Mouse (Mus musculus) MEL (cell line): ENCODE data around the gene Engase. TPM values are rescaled to one million over a fixed set of nuclear protein-coding genes. Genes with fewer than 3 reads are reported as not detected.

Source experiments
- DNase-seq: peaks from one replicate; pipeline ENCODE4 v3.0.0; 2011; ENCODE audit warnings: low read depth, low spot score
- H3K27ac ChIP-seq: 2 replicates; pipeline ENCODE4 v1.5.1; 2012; ENCODE audit warnings: low read depth, mild to moderate bottlenecking, control low read depth, low read length, moderate library complexity; ENCODE audit not compliant: control insufficient read depth
- H3K27me3 ChIP-seq, 2 experiments: fragments of 150-350 bp in 1 of 2; sonication (generic) in 1 of 2; 2 replicates each; pipeline ENCODE4 v1.6.1; 2012; ENCODE audit warnings: low read length in 2 of 2, mild to moderate bottlenecking in 2 of 2, improper control_type of control experiment in 1 of 2, moderate library complexity in 1 of 2; ENCODE audit not compliant: insufficient read depth in 2 of 2, control insufficient read depth in 1 of 2
- H3K36me3 ChIP-seq, 2 experiments: 2 replicates each; pipeline ENCODE4 v1.6.1; 2012 to 2014; ENCODE audit warnings: low read length in 2 of 2, improper control_type of control experiment in 1 of 2, inconsistent platforms in 1 of 2, mild to moderate bottlenecking in 1 of 2; ENCODE audit not compliant: insufficient read depth in 2 of 2, control insufficient read depth in 1 of 2
- H3K4me1 ChIP-seq, 2 experiments: fragments of 150-350 bp in 1 of 2; sonication (generic) in 1 of 2; 2 replicates each; pipeline ENCODE4 v1.6.1; 2012; ENCODE audit warnings: low read length in 2 of 2, improper control_type of control experiment in 1 of 2, mild to moderate bottlenecking in 1 of 2; ENCODE audit not compliant: insufficient read depth in 2 of 2, control insufficient read depth in 1 of 2
- H3K4me3 ChIP-seq, 2 experiments: fragments of 150-350 bp in 1 of 2; sonication (generic) in 1 of 2; 2 replicates each; pipeline ENCODE4 v1.5.1; 2012; ENCODE audit warnings: low read depth in 2 of 2, low read length in 2 of 2, mild to moderate bottlenecking in 2 of 2, moderate library complexity in 2 of 2, control low read depth in 1 of 2, improper control_type of control experiment in 1 of 2; ENCODE audit not compliant: control insufficient read depth in 1 of 2, insufficient read depth in 1 of 2
- H3K79me2 ChIP-seq: 2 replicates; pipeline ENCODE4 v1.6.1; 2012; ENCODE audit warnings: mild to moderate bottlenecking, low read length, moderate library complexity; ENCODE audit not compliant: control insufficient read depth, poor library complexity, insufficient read depth
- H3K9ac ChIP-seq: 2 replicates; pipeline ENCODE4 v1.6.1; 2012; ENCODE audit warnings: low read depth, mild to moderate bottlenecking, control low read depth, low read length, moderate library complexity; ENCODE audit not compliant: control insufficient read depth, poor library complexity, severe bottlenecking
- H3K9me3 ChIP-seq: fragments of 150-350 bp; sonication (generic); replicated peaks from 2 replicates; pipeline ENCODE4 v1.6.1; 2012; ENCODE audit warnings: mild to moderate bottlenecking, low read length, improper control_type of control experiment, moderate library complexity; ENCODE audit not compliant: insufficient read depth
- CHD2 ChIP-seq: IDR thresholded peaks from 2 replicates; pipeline ENCODE4 v1.6.1; 2011; ENCODE audit warnings: low read length, improper control_type of control experiment
- CTCF ChIP-seq, 3 experiments: IDR thresholded peaks in 2 of 3; conservative IDR thresholded peaks in 1 of 3; 2 replicates each; pipeline ENCODE4 v1.5.1; 2011 to 2012; ENCODE audit warnings: low read length in 3 of 3, low read depth in 2 of 3, mild to moderate bottlenecking in 2 of 3, improper control_type of control experiment in 1 of 3, inconsistent platforms in 1 of 3, mixed read lengths in 1 of 3, moderate library complexity in 1 of 3; ENCODE audit not compliant: control insufficient read depth in 1 of 3, insufficient read depth in 1 of 3, poor library complexity in 1 of 3, severe bottlenecking in 1 of 3
- EP300 ChIP-seq, 2 experiments: IDR thresholded peaks; 2 replicates each; pipeline ENCODE4 v1.6.1; 2011; ENCODE audit warnings: improper control_type of control experiment in 2 of 2, low read length in 2 of 2, low read depth in 1 of 2, mild to moderate bottlenecking in 1 of 2
- GABPA ChIP-seq: IDR thresholded peaks from 2 replicates; pipeline ENCODE4 v1.6.1; 2012; ENCODE audit warnings: low read depth, mild to moderate bottlenecking, inconsistent platforms, low read length, improper control_type of control experiment, moderate library complexity
- GATA1 ChIP-seq: IDR thresholded peaks from 2 replicates; pipeline ENCODE4 v1.6.1; 2011; ENCODE audit warnings: low read depth, low read length, improper control_type of control experiment
- HCFC1 ChIP-seq: IDR thresholded peaks from 2 replicates; pipeline ENCODE4 v1.6.1; 2012; ENCODE audit warnings: low read depth, mild to moderate bottlenecking, inconsistent platforms, low read length, improper control_type of control experiment, moderate library complexity
- KAT2A ChIP-seq: conservative IDR thresholded peaks from 2 replicates; pipeline ENCODE4 v1.6.1; 2012; ENCODE audit warnings: low read depth, low read length, improper control_type of control experiment, inconsistent platforms
- MAFK ChIP-seq: IDR thresholded peaks from 2 replicates; pipeline ENCODE4 v1.6.1; 2011; ENCODE audit warnings: low read depth, mild to moderate bottlenecking, low read length, improper control_type of control experiment, borderline replicate concordance
- MAX ChIP-seq: IDR thresholded peaks from 2 replicates; pipeline ENCODE4 v1.6.1; 2011; ENCODE audit warnings: low read length, improper control_type of control experiment
- MAZ ChIP-seq: IDR thresholded peaks from 2 replicates; pipeline ENCODE4 v1.6.1; 2012; ENCODE audit warnings: low read depth, mild to moderate bottlenecking, inconsistent platforms, low read length, improper control_type of control experiment
- MXI1 ChIP-seq: IDR thresholded peaks from 2 replicates; pipeline ENCODE4 v1.6.1; 2011; ENCODE audit warnings: mild to moderate bottlenecking, low read depth, low read length, improper control_type of control experiment
- MYB ChIP-seq: IDR thresholded peaks from 2 replicates; pipeline ENCODE4 v1.6.1; 2011; ENCODE audit warnings: mild to moderate bottlenecking, low read depth, low read length, improper control_type of control experiment
- NRF1 ChIP-seq: IDR thresholded peaks from 2 replicates; pipeline ENCODE4 v1.6.1; 2014; ENCODE audit warnings: low read depth, mild to moderate bottlenecking, inconsistent platforms, low read length, improper control_type of control experiment, moderate library complexity; ENCODE audit not compliant: poor library complexity, insufficient read depth, severe bottlenecking
- POLR2AphosphoS5 ChIP-seq: IDR thresholded peaks from 2 replicates; pipeline ENCODE4 v1.6.1; 2012; ENCODE audit warnings: low read depth, borderline replicate concordance, mild to moderate bottlenecking, inconsistent platforms, low read length, moderate library complexity, mixed read lengths
- RAD21 ChIP-seq: IDR thresholded peaks from 2 replicates; pipeline ENCODE4 v1.6.1; 2011; ENCODE audit warnings: mild to moderate bottlenecking, low read depth, low read length, improper control_type of control experiment
- SIN3A ChIP-seq: IDR thresholded peaks from 2 replicates; pipeline ENCODE4 v1.6.1; 2012; ENCODE audit warnings: low read length, improper control_type of control experiment, inconsistent platforms
- SMC3 ChIP-seq: IDR thresholded peaks from 2 replicates; pipeline ENCODE4 v1.6.1; 2011; ENCODE audit warnings: low read depth, low read length, improper control_type of control experiment
- TCF12 ChIP-seq: IDR thresholded peaks from 2 replicates; pipeline ENCODE4 v1.6.1; 2014; ENCODE audit warnings: low read depth, mild to moderate bottlenecking, inconsistent platforms, low read length, improper control_type of control experiment, moderate library complexity
- USF2 ChIP-seq, 2 experiments: IDR thresholded peaks; 2 replicates each; pipeline ENCODE4 v1.6.1; 2011 to 2012; ENCODE audit warnings: improper control_type of control experiment in 2 of 2, low read length in 2 of 2, borderline replicate concordance in 1 of 2, inconsistent platforms in 1 of 2, low read depth in 1 of 2, mild to moderate bottlenecking in 1 of 2; ENCODE audit not compliant: insufficient read depth in 1 of 2
- ZC3H11A ChIP-seq: IDR thresholded peaks from 2 replicates; pipeline ENCODE4 v1.6.1; 2012; ENCODE audit warnings: low read depth, mild to moderate bottlenecking, inconsistent platforms, low read length, improper control_type of control experiment
- ZMIZ1 ChIP-seq: IDR thresholded peaks from 2 replicates; pipeline ENCODE4 v1.6.1; 2012; ENCODE audit warnings: low read depth, mild to moderate bottlenecking, inconsistent platforms, low read length, improper control_type of control experiment, moderate library complexity
- ZNF384 ChIP-seq: IDR thresholded peaks from 2 replicates; pipeline ENCODE4 v1.6.1; 2012; ENCODE audit warnings: low read depth, mild to moderate bottlenecking, inconsistent platforms, low read length, improper control_type of control experiment
- polyA plus RNA-seq, 2 experiments: library from polyadenylated mRNA; stranded (reverse) in 1 of 2; unstranded in 1 of 2; fragments of >175 nt in 1 of 2; fragments of >200 nt in 1 of 2; gene quantifications; 2 replicates each; pipeline versions ENCODE4 v1.2.1 to v1.2.4; 2012; ENCODE audit warnings: low replicate concordance in 2 of 2, low read depth in 1 of 2; ENCODE audit not compliant: insufficient read length in 2 of 2, insufficient read depth in 1 of 2, missing spikeins in 1 of 2
- total RNA-seq: library from RNA; depleted of rRNA; stranded (reverse); fragments of 300-350 nt; gene quantifications from 2 replicates; pipeline ENCODE4 v1.2.3, GENCODE M21; 2012

Gene Engase
- total and polyA plus RNA-seq, 3 experiments, result 15.3 to 23.5 TPM; not detected in 1

GRCm38 (mm10) chr11:118442691-118443090, 33.9 kb upstream of the Engase start:
- no peaks in the 10 kb centered on the region for H3K4me1 ChIP-seq
- no peaks in the 10 kb centered on the region for H3K9me3 ChIP-seq
- H3K27ac ChIP-seq, result no peak overlapping the region
- H3K27me3 ChIP-seq, result peaks cover 2 to 5% of the 10 kb centered on the region in 2 experiments; a peak in 3 of 4 replicates
- no peak overlapping the region for H3K4me3 ChIP-seq
- TF ChIP-seq MXI1 (no peak), KAT2A (no peak), MYB (no peak)
- no peaks in the 10 kb centered on the region for H3K36me3 ChIP-seq
- no peak for DNase-seq
- H3K9ac ChIP-seq, result no peak overlapping the region
- no peaks in the 10 kb centered on the region for H3K79me2 ChIP-seq

GRCm38 (mm10) chr11:118443201-118443970, 33.2 kb upstream of the Engase start:
- Histone ChIP-seq H3K36me3 (no peaks in the 10 kb centered on the region), H3K9ac (no peak overlapping the region), H3K9me3 (no peaks in the 10 kb centered on the region), H3K4me3 (no peak overlapping the region), H3K4me1 (no peaks in the 10 kb centered on the region), H3K27ac (no peak overlapping the region), H3K79me2 (no peaks in the 10 kb centered on the region)
- DNase-seq, result peak; percentile 68
- TF ChIP-seq SMC3 (peak; percentile 86), RAD21 (peak; percentile 64), HCFC1 (no peak), CHD2 (no peak), MAFK (no peak), SIN3A (no peak), POLR2AphosphoS5 (no peak), MAX (no peak), KAT2A (no peak), ZMIZ1 (no peak), MXI1 (no peak), ZC3H11A (peak; percentile 61), CTCF (IDR thresholded peaks at IDR 0.05 in 2 of 3, conservative IDR thresholded peaks at IDR 0.05 in 1 of 3; ENCODE audit: control insufficient read depth in 1 of 3, insufficient read depth in 1 of 3, low read depth in 2 of 3, low read length in 3 of 3, poor library complexity in 1 of 3, severe bottlenecking in 1 of 3) (peak; percentile 71 to 73 (median 72))
- TF ChIP-seq, all 39 proteins: peak for 4
- peaks cover 2 to 5% of the 10 kb centered on the region in 2 experiments; a peak in 3 of 4 replicates for H3K27me3 ChIP-seq

- no peaks in the 10 kb centered on the region for H3K4me1 ChIP-seq
- no peaks in the 10 kb centered on the region for H3K36me3 ChIP-seq
- H3K79me2 ChIP-seq, result no peaks in the 10 kb centered on the region
- no peak overlapping the region for H3K27ac ChIP-seq
- no peak overlapping the region for H3K9ac ChIP-seq
- no peaks in the 10 kb centered on the region for H3K9me3 ChIP-seq
- H3K27me3 ChIP-seq, result no peaks in the 10 kb centered on the region
- peak; percentile 79 for DNase-seq
- H3K4me3 ChIP-seq, result no peak overlapping the region
- TF ChIP-seq ZNF384 (no peak), CTCF (IDR thresholded peaks at IDR 0.05 in 2 of 3, conservative IDR thresholded peaks at IDR 0.05 in 1 of 3; ENCODE audit: control insufficient read depth in 1 of 3, insufficient read depth in 1 of 3, low read depth in 2 of 3, low read length in 3 of 3, poor library complexity in 1 of 3, severe bottlenecking in 1 of 3) (peak; percentile 98 to 99 (median 98)), NRF1 (0 out of 2 replicates have a peak, but pooled peaks have one; percentile 12), MAZ (peak; percentile 77), TCF12 (peak; percentile 14; the same call in 1 of the 2 replicates), CHD2 (no peak), MXI1 (no peak), EP300 (IDR thresholded peaks at IDR 0.05; ENCODE audit: low read depth in 1 of 2, low read length in 2 of 2) (no peak), GABPA (no peak), GATA1 (no peak), RAD21 (peak; percentile 99), USF2 (IDR thresholded peaks at IDR 0.05; ENCODE audit: borderline replicate concordance in 1 of 2, insufficient read depth in 1 of 2, low read depth in 1 of 2, low read length in 2 of 2) (no peak), ZC3H11A (peak; percentile 99), ZMIZ1 (no peak), SMC3 (peak; percentile 99), MAX (peak; percentile 66; the same call in 1 of the 2 replicates), SIN3A (peak; percentile 54; the same call in 1 of the 2 replicates)
Measured at GRCm38 (mm10) chr11:118445843-118446242, 30.8 kb upstream of the Engase start.
